Mouse (Mus musculus) stomach, embryonic 14.5 days (tissue): ENCODE measurements around the gene Rangrf. TPM values are rescaled to one million over a fixed set of nuclear protein-coding genes. Genes with fewer than 3 reads are reported as not detected.
"Not testable (repeated sequence)": the region's sequence is repeated elsewhere in the genome, so short reads cannot be mapped to it uniquely, and the experiment has no call there.

Source experiments
- ATAC-seq: fragments of 200-750 bp; cut with Nextera tagmentation; 2 replicates; pipeline ENCODE4 v1.8.0; 2017; ENCODE audit warnings: low read depth, moderate TSS enrichment; ENCODE audit not compliant: insufficient number of reproducible peaks, insufficient read depth, low FRiP score
- H3K27ac ChIP-seq: fragments of 300-500 bp; sonication (generic); 2 replicates; pipeline ENCODE4 v1.5.1; 2014; ENCODE audit warnings: mild to moderate bottlenecking, low read length, moderate library complexity, mixed read lengths
- H3K27me3 ChIP-seq: fragments of 300-500 bp; sonication (generic); 2 replicates; pipeline ENCODE4 v1.6.1; 2014; ENCODE audit warnings: low read length, control low read depth, mixed read lengths; ENCODE audit not compliant: control insufficient read depth, insufficient read depth
- H3K36me3 ChIP-seq: fragments of 300-500 bp; sonication (generic); 2 replicates; pipeline ENCODE4 v1.6.1; 2014; ENCODE audit warnings: mild to moderate bottlenecking, control low read depth, low read length, moderate library complexity, mixed read lengths; ENCODE audit not compliant: control insufficient read depth, insufficient read depth
- H3K4me1 ChIP-seq: fragments of 300-500 bp; sonication (generic); 2 replicates; pipeline ENCODE4 v1.6.1; 2014; ENCODE audit warnings: low read length, control low read depth, mixed read lengths; ENCODE audit not compliant: control insufficient read depth, insufficient read depth
- H3K4me2 ChIP-seq: fragments of 300-500 bp; sonication (generic); replicated peaks from 2 replicates; pipeline ENCODE4 v1.6.1; 2014; ENCODE audit warnings: low read depth, low read length, control low read depth
- H3K4me3 ChIP-seq: fragments of 300-500 bp; sonication (generic); 2 replicates; pipeline ENCODE4 v1.5.1; 2014; ENCODE audit warnings: low read depth, low read length, control low read depth
- H3K9ac ChIP-seq: fragments of 300-500 bp; sonication (generic); replicated peaks from 2 replicates; pipeline ENCODE4 v1.6.1; 2014; ENCODE audit warnings: low read depth, mild to moderate bottlenecking, control low read depth, low read length, moderate library complexity, mixed read lengths
- H3K9me3 ChIP-seq: fragments of 300-500 bp; sonication (generic); 2 replicates; pipeline ENCODE4 v1.6.1; 2016; ENCODE audit warnings: low read depth, low read length, control low read depth; ENCODE audit not compliant: control insufficient read depth
- WGBS: fragments of 180-500 bp; shearing (Covaris S2); extraction: QIAGEN DNeasy Blood & Tissue Kit; methylation state at CpG from one replicate; pipeline ENCODE4 v1.1.7; 2014; 5-methylcytosine and 5-hydroxymethylcytosine counted together
- polyA plus RNA-seq: library from polyadenylated mRNA; unstranded; fragments of >200 nt; fragmentation: Nextera tagmentation; extraction: Ambion mirVana; gene quantifications from 2 replicates; pipeline ENCODE4 v1.2.1, GENCODE M21; 2014

Rangrf gene
- polyA plus RNA-seq, 1 experiment from 2014 or later, result 63.6 TPM

GRCm38 (mm10) chr11:68946806-68947440, 28.1 kb downstream of the Rangrf start:
- Histone ChIP-seq H3K4me3 (peak overlapping the region; percentile 17; the same call in 1 of the 2 replicates), H3K27ac (no peak overlapping the region), H3K36me3 (no peaks in the 10 kb centered on the region), H3K9me3 (no peaks in the 10 kb centered on the region), H3K4me1 (0 out of 2 replicates have a peak, but pooled peaks cover 8% of the 10 kb centered on the region), H3K4me2 (peak overlapping the region; percentile 31), H3K9ac (peak overlapping the region; percentile 14; the same call in 1 of the 2 replicates), H3K27me3 (no peaks in the 10 kb centered on the region)
- no peak for ATAC-seq
- WGBS, result 11% methylated on average over 16 of the region's 16 CpGs

- no peaks in the 10 kb centered on the region for H3K9me3 ChIP-seq
- WGBS, result 93% methylated on average over 4 of the region's 4 CpGs
- H3K27me3 ChIP-seq, result no peaks in the 10 kb centered on the region
- H3K9ac ChIP-seq, result no peak overlapping the region
- ATAC-seq, result no peak
- H3K4me1 ChIP-seq, result 0 out of 2 replicates have a peak, but pooled peaks cover 8% of the 10 kb centered on the region
- H3K36me3 ChIP-seq, result no peaks in the 10 kb centered on the region
- no peak overlapping the region for H3K4me2 ChIP-seq
- no peak overlapping the region for H3K27ac ChIP-seq
- no peak overlapping the region for H3K4me3 ChIP-seq
These were observed 29.0 kb downstream of the Rangrf start for GRCm38 (mm10) chr11:68946001-68946400.

- WGBS, result 81% methylated on average over 2 of the region's 2 CpGs
- Histone ChIP-seq H3K4me1 (peaks cover 12% of the 10 kb centered on the region; the same call in 1 of the 2 replicates), H3K4me3 (no peak overlapping the region), H3K36me3 (no peaks in the 10 kb centered on the region), H3K27ac (no peak overlapping the region), H3K9ac (no peak overlapping the region), H3K27me3 (no peaks in the 10 kb centered on the region), H3K4me2 (no peak overlapping the region), H3K9me3 (no peaks in the 10 kb centered on the region)
- ATAC-seq, result no peak
These were observed 29.7 kb downstream of the Rangrf start for GRCm38 (mm10) chr11:68945245-68945644.

- Histone ChIP-seq H3K9me3 (no peaks in the 10 kb centered on the region), H3K4me1 (peaks cover 13% of the 10 kb centered on the region; the same call in 1 of the 2 replicates), H3K4me2 (no peak overlapping the region), H3K9ac (no peak overlapping the region), H3K27ac (no peak overlapping the region), H3K4me3 (no peak overlapping the region), H3K27me3 (no peaks in the 10 kb centered on the region), H3K36me3 (no peaks in the 10 kb centered on the region)
- no peak for ATAC-seq
- WGBS, result 84% methylated on average over 8 of the region's 8 CpGs
These were observed 32.3 kb downstream of the Rangrf start for GRCm38 (mm10) chr11:68942731-68943130.

GRCm38 (mm10) chr11:68940516-68940915, 34.5 kb downstream of the Rangrf start:
- no peaks in the 10 kb centered on the region for H3K9me3 ChIP-seq
- peak overlapping the region; percentile 0; the same call in 1 of the 2 replicates for H3K9ac ChIP-seq
- H3K4me3 ChIP-seq, result peak overlapping the region; percentile 31
- H3K27ac ChIP-seq, result no peak overlapping the region; the same call in 1 of the 2 replicates
- H3K4me2 ChIP-seq, result peak overlapping the region; percentile 59
- H3K27me3 ChIP-seq, result no peaks in the 10 kb centered on the region
- peaks cover 6% of the 10 kb centered on the region; the same call in 1 of the 2 replicates for H3K4me1 ChIP-seq
- H3K36me3 ChIP-seq, result no peaks in the 10 kb centered on the region
- no peak for ATAC-seq
- 47% methylated on average over 4 of the region's 4 CpGs for WGBS

GRCm38 (mm10) chr11:68939451-68940304, 35.3 kb downstream of the Rangrf start:
- Histone ChIP-seq H3K27me3 (no peaks in the 10 kb centered on the region), H3K27ac (peak overlapping the region; percentile 44; the same call in 1 of the 2 replicates), H3K4me1 (peaks cover 6% of the 10 kb centered on the region; the same call in 1 of the 2 replicates), H3K9ac (peak overlapping the region; percentile 0; the same call in 1 of the 2 replicates), H3K9me3 (no peaks in the 10 kb centered on the region), H3K4me2 (peak overlapping the region; percentile 59), H3K4me3 (peak overlapping the region; percentile 31), H3K36me3 (no peaks in the 10 kb centered on the region)
- WGBS, result 1% methylated on average over 16 of the region's 16 CpGs
- peak; percentile 98 for ATAC-seq

GRCm38 (mm10) chr11:68936951-68937350, 38.0 kb downstream of the Rangrf start:
- not testable (repeated sequence) for H3K4me3 ChIP-seq, H3K4me1 ChIP-seq, H3K27ac ChIP-seq, ATAC-seq, H3K36me3 ChIP-seq, H3K9ac ChIP-seq, H3K9me3 ChIP-seq, H3K27me3 ChIP-seq, H3K4me2 ChIP-seq
- WGBS, result 82% methylated on average over 4 of the region's 4 CpGs

GRCm38 (mm10) chr11:68933885-68934507, 41.0 kb downstream of the Rangrf start:
- WGBS, result 69% methylated on average over 5 of the region's 5 CpGs
- no peak overlapping the region for H3K27ac ChIP-seq
- no peak overlapping the region for H3K9ac ChIP-seq
- no peaks in the 10 kb centered on the region for H3K27me3 ChIP-seq
- H3K4me2 ChIP-seq, result no peak overlapping the region
- no peaks in the 10 kb centered on the region for H3K4me1 ChIP-seq
- no peak for ATAC-seq
- no peaks in the 10 kb centered on the region for H3K36me3 ChIP-seq
- no peaks in the 10 kb centered on the region for H3K9me3 ChIP-seq
- no peak overlapping the region for H3K4me3 ChIP-seq
